Mouse (Mus musculus) bone marrow, adult 2 months (tissue): ENCODE measurements at regions not wholly inside any gene's neighbourhood (a gene's known extent, or its start where the extent isn't known, plus 50 kb on each side); places are given as distances from the start of the nearest gene placed in this dataset.

Experiments used
- CTCF ChIP-seq: fragments of 200-500 bp; IDR thresholded peaks from 2 replicates; pipeline ENCODE4 v1.5.1; 2011; ENCODE audit warnings: low read length, control low read depth; ENCODE audit not compliant: control insufficient read depth, insufficient read depth
- POLR2A ChIP-seq: fragments of 200-500 bp; IDR thresholded peaks from 2 replicates; pipeline ENCODE4 v1.6.1; 2011; ENCODE audit warnings: low read depth, mild to moderate bottlenecking, control low read depth, low read length, borderline replicate concordance; ENCODE audit not compliant: control insufficient read depth

GRCm38 (mm10) chr3:50815716-50816115 lies 372.3 kb upstream of the Slc7a11 start:
- TF ChIP-seq POLR2A (no peak), CTCF (no peak)
